Mouse (Mus musculus): ENCODE data around the gene Urod.

Urod gene

DNA sequence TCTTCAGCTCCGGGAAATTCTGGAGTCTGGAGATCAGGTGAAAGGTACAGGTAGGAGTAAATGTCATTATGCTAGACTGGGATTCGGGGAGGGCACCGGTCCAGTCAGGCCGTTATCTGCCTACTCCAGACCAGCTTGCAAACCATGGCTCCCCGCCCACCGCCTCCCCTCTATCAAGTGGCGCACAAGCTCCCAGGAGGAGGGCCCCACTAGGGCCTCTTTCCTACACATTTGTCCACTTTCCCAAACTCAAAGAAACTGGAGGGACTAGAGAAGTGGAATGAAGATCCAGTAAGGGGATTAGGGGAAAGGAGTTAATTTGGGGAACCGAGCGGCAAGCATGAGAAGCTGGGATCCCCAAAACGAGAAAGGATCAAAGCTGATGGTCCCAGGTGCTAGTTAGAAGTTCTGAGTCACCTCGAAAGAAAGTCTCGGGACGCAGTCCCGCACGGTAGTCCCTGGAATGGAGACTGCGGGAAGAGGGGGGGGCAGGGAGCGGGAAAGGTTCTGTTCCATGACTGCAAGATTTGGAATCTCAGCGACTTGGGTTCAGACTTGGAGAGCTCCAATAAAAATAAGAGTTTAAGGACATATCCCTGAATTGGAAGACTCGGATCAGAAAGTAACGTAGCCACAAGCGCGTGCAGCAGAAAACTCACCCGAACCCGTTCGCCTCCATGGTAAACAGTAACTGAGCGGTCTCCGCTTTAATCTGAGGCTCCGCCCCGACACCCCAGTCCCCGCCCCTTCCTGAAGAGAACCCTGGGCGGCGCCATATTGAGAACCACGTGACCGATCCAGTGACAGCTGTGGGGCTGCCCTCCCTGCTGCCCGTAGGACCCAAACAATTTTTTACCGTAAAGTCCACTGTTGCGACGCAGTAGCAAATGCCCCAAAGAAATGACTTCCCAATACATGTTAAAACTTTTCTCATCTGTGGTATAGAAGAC lies at the start of gene Urod:
Urod (minus strand) TSS at position 742 of the 950 bp plus-strand sequence.
- Histone ChIP-seq H3K27me3 (ENCODE audit: control insufficient read depth, insufficient read depth, low read length, poor library complexity, severe bottlenecking) (no peaks in the 10 kb centered on the region), H3K36me3 (ENCODE audit: control insufficient read depth, insufficient read depth, low read length, poor library complexity, severe bottlenecking) (peaks cover 5% of the 10 kb centered on the region)
- peak; percentile 96 for DNase-seq (ENCODE audit: low read depth, low spot score)

GRCm38 (mm10) chr4:117041283-117041721 lies 47.1 kb upstream of the Urod start:
- no peaks in the 10 kb centered on the region for H3K36me3 ChIP-seq (ENCODE audit: control insufficient read depth, insufficient read depth, low read length, poor library complexity, severe bottlenecking)
- H3K27me3 ChIP-seq (ENCODE audit: control insufficient read depth, insufficient read depth, low read length, poor library complexity, severe bottlenecking): no peaks in the 10 kb centered on the region
- no peak for DNase-seq (ENCODE audit: low read depth, low spot score)

GRCm38 (mm10) chr4:117040791-117041190 lies 46.6 kb upstream of the Urod start:
- Histone ChIP-seq H3K36me3 (ENCODE audit: control insufficient read depth, insufficient read depth, low read length, poor library complexity, severe bottlenecking) (no peaks in the 10 kb centered on the region), H3K27me3 (ENCODE audit: control insufficient read depth, insufficient read depth, low read length, poor library complexity, severe bottlenecking) (no peaks in the 10 kb centered on the region)
- no peak for DNase-seq (ENCODE audit: low read depth, low spot score)

DNA sequence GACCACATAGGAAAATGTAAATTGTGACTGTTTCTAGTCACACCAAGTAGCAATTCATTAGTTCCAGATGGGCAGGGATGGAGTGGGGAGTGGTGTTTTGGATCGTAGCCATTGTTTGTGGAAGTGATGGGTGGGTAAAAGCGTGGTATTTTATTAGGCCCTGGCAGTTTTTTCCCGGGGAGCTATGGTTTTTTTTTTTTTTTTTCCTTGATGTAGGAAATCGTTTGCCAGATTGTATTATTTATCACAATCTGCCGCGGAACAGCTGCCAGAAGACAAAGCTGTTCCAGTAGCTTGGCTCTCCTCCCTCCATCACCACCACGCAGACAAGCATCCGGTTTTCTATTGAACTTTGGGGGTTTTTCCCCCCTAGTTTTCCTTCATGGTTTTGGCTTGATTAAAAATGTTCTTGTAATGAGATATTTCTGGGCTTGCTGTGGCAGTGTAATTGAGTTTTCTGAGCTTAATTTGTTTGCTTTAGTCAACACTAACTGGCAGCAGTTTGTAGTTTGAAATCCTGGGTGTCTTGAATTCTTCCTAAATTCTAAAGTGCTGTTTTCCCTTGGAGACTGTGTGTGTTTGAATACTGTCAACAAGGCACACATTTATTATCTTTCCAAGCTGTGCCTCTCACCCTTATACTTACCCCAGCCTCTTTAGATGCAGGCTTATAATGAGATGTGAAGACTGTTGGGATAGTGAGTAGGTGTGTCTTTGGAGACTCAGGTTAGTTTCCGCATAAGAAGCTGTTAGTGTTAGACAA lies 45.9 kb upstream of the Urod start:
- no peak for DNase-seq (ENCODE audit: low read depth, low spot score)
- H3K36me3 ChIP-seq (ENCODE audit: control insufficient read depth, insufficient read depth, low read length, poor library complexity, severe bottlenecking): no peaks in the 10 kb centered on the region
- no peaks in the 10 kb centered on the region for H3K27me3 ChIP-seq (ENCODE audit: control insufficient read depth, insufficient read depth, low read length, poor library complexity, severe bottlenecking)

DNA sequence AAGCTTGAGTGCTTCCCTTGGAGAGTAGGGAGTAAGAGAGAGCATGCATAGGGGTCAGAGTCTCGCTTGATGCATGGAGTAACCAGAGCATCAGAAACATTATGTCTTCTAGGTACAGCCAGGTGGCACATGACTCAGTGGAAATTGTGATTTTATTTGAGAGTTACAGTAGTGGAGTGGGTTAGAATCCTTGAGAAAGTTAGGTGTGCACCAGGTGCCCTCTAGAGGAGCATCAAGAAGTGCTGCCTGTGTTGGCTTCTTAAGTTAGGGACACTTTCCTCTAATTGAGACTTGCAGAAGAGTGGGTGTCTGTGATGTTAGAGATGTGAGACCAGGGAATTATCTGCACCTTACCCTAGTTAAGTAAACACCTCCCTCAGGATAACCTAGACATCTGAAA lies 36.9 kb upstream of the Urod start:
- DNase-seq (ENCODE audit: low read depth, low spot score): peak; percentile 21
- Histone ChIP-seq H3K36me3 (ENCODE audit: control insufficient read depth, insufficient read depth, low read length, poor library complexity, severe bottlenecking) (0 out of 2 replicates have a peak, but pooled peaks cover 2% of the 10 kb centered on the region), H3K27me3 (ENCODE audit: control insufficient read depth, insufficient read depth, low read length, poor library complexity, severe bottlenecking) (no peaks in the 10 kb centered on the region)

- DNase-seq (ENCODE audit: low read depth, low spot score): no peak
- Histone ChIP-seq H3K27me3 (ENCODE audit: control insufficient read depth, insufficient read depth, low read length, poor library complexity, severe bottlenecking) (no peaks in the 10 kb centered on the region), H3K36me3 (ENCODE audit: control insufficient read depth, insufficient read depth, low read length, poor library complexity, severe bottlenecking) (0 out of 2 replicates have a peak, but pooled peaks cover 5% of the 10 kb centered on the region)
Observed at GRCm38 (mm10) chr4:117023469-117023868, 29.3 kb upstream of the Urod start.

DNA sequence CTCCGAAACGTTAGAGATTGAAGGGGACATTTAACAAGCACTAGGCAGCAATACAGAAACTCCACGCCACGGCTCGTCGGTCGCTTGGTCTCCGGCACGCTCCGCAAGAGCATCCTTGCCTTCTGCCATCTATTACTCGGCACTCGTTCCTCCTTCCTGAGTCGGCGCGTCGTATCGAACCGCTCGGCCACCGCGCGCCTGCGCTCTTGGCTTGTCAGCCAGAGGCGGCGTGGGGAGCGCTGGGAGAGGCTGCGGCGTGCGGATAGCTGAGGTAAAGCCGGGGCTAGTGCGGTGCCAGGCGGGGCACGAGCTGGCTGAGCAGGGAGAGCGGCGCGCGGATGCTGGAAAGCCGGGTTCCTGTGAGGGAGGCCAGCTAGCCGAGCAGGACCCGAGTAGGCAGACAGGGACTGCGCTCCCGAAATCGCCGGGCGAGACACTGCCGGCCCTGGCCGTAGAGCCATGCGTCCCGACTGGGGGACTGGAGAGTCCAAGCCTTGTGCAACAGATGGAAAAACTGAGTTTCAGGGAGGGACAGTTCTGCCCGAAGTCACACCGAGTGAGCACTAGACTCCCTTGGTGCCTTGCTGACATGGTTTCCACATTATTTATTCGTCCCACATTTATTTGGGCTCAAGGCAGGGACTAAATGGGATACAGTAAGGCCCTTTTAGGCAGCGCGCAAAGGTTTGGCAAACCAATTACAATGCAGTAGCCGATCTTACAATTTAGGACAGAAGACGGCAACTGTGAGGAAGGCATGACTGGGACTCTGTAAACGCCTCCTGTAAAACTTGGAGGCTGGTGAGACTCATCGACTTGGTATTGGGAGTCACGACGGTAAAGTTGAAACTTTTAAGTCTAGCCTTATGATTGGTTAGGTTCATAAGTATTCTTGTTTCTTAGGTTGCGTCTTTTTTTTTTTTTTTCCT lies 25.3 kb upstream of the Urod start, which contains the start of gene Eif2b3:
Eif2b3 (plus strand) TSS at position 197 of the 929 bp plus-strand sequence.
- Histone ChIP-seq H3K36me3 (ENCODE audit: control insufficient read depth, insufficient read depth, low read length, poor library complexity, severe bottlenecking) (0 out of 2 replicates have a peak, but pooled peaks cover 3% of the 10 kb centered on the region), H3K27me3 (ENCODE audit: control insufficient read depth, insufficient read depth, low read length, poor library complexity, severe bottlenecking) (no peaks in the 10 kb centered on the region)
- peak; percentile 91 for DNase-seq (ENCODE audit: low read depth, low spot score)

DNA sequence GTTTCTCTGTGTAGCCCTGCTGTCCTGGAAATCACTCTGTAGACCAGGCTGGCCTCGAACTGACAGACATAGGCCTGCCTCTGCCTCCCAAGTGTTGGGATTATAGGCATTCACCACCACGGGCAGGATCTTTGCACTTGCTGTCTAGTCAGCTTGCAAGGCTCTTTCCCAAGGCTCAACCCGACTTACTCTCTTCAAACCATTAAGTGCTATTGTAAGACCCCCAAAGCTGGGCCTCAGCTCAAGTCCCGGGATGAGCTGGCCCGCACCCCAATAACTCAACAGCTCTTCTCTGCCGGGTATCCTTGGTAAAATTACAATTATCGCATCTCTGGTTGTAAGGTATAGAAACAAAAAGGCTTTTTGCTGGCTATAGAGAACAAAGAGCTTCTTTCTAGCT lies 24.1 kb upstream of the Urod start:
- no peak for DNase-seq (ENCODE audit: low read depth, low spot score)
- H3K36me3 ChIP-seq (ENCODE audit: control insufficient read depth, insufficient read depth, low read length, poor library complexity, severe bottlenecking): 0 out of 2 replicates have a peak, but pooled peaks cover 2% of the 10 kb centered on the region
- H3K27me3 ChIP-seq (ENCODE audit: control insufficient read depth, insufficient read depth, low read length, poor library complexity, severe bottlenecking): no peaks in the 10 kb centered on the region

DNA sequence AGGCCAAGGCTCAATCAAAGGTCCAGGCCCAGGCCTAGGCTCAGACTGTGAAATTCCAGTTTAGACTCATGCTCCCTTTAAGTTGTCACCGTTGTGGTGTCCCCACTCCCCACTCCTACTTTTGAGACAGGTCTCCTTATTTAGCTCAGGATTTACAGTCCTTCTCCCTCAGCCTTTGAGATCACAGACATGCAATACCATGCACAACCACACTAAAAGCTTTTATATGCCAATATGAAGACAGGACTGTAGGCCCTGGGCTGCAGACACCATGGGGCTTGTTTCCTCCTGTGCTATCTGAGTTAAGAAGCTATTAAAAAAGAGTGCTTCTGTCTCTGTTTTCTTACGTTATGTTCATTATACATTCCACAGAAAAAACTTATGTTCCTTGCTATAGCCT lies 23.5 kb upstream of the Urod start:
- DNase-seq (ENCODE audit: low read depth, low spot score): peak; percentile 30
- Histone ChIP-seq H3K36me3 (ENCODE audit: control insufficient read depth, insufficient read depth, low read length, poor library complexity, severe bottlenecking) (no peaks in the 10 kb centered on the region), H3K27me3 (ENCODE audit: control insufficient read depth, insufficient read depth, low read length, poor library complexity, severe bottlenecking) (no peaks in the 10 kb centered on the region)

- Histone ChIP-seq H3K27me3 (ENCODE audit: control insufficient read depth, insufficient read depth, low read length, poor library complexity, severe bottlenecking) (no peaks in the 10 kb centered on the region), H3K36me3 (ENCODE audit: control insufficient read depth, insufficient read depth, low read length, poor library complexity, severe bottlenecking) (no peaks in the 10 kb centered on the region)
- no peak for DNase-seq (ENCODE audit: low read depth, low spot score)
Observed at GRCm38 (mm10) chr4:117014901-117015415, 20.7 kb upstream of the Urod start.

GRCm38 (mm10) chr4:117013596-117013995 lies 19.4 kb upstream of the Urod start:
- H3K27me3 ChIP-seq (ENCODE audit: control insufficient read depth, insufficient read depth, low read length, poor library complexity, severe bottlenecking): no peaks in the 10 kb centered on the region
- no peaks in the 10 kb centered on the region for H3K36me3 ChIP-seq (ENCODE audit: control insufficient read depth, insufficient read depth, low read length, poor library complexity, severe bottlenecking)
- no peak for DNase-seq (ENCODE audit: low read depth, low spot score)

DNA sequence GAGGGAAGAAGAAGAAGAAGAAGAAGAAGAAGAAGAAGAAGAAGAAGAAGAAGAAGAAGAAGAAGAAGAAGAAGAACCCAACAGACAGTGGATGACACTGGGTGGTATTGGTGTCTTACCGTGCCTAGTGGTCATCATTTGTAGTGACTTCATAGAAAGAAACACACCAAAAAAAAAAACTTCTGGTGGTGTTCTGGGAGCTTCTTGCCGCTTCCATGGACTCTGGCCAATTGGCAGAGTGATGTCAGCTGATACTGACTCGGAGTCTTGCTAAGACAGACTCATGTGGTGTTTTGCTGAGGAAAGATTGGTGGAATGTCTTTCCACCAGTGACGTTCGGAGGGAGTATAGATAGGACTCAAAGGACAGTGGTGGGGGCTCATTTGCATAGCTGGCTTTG lies 16.0 kb upstream of the Urod start:
- Histone ChIP-seq H3K36me3 (ENCODE audit: control insufficient read depth, insufficient read depth, low read length, poor library complexity, severe bottlenecking) (no peaks in the 10 kb centered on the region), H3K27me3 (ENCODE audit: control insufficient read depth, insufficient read depth, low read length, poor library complexity, severe bottlenecking) (no peaks in the 10 kb centered on the region)

DNA sequence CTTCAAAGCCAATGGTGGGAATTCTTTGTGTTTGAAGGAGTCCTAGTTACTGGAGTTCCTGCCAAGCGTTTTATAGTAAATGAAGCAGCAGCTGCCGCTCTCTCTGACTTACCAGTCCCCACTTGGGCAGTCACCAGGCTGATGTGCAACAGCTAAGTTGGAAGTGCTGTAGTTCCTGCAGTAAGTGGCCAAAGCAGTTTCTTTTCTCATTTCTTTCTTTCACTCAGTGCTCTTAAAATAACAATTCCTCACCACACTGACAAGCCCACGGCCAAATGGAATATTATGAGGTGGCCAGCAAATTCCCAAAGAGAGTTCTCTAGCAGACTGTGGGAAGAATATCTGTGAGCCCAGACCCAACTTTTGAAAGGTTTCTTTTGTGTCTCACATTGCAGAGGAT lies 12.8 kb upstream of the Urod start:
- Histone ChIP-seq H3K27me3 (ENCODE audit: control insufficient read depth, insufficient read depth, low read length, poor library complexity, severe bottlenecking) (no peaks in the 10 kb centered on the region), H3K36me3 (ENCODE audit: control insufficient read depth, insufficient read depth, low read length, poor library complexity, severe bottlenecking) (no peaks in the 10 kb centered on the region; the same call in 1 of the 2 replicates)
- no peak for DNase-seq (ENCODE audit: low read depth, low spot score)

More for the DNA sequence above, 16.0 kb upstream of the Urod start:
- no peak for DNase-seq (ENCODE audit: low read depth, low spot score)

Measured in splenic B cell, adult 2 months (primary cell).